Mouse (Mus musculus) 3T3-L1 (cell line): ENCODE data around the gene Mical3.
"Not testable (repeated sequence)": the region's sequence is repeated elsewhere in the genome, so short reads cannot be mapped to it uniquely, and the experiment has no call there.

Experiments
- DNase-seq: peaks from one replicate; pipeline ENCODE4 v3.0.0-alpha.2; 2015; ENCODE audit warnings: low read depth, low spot score

The Mical3 gene

DNA sequence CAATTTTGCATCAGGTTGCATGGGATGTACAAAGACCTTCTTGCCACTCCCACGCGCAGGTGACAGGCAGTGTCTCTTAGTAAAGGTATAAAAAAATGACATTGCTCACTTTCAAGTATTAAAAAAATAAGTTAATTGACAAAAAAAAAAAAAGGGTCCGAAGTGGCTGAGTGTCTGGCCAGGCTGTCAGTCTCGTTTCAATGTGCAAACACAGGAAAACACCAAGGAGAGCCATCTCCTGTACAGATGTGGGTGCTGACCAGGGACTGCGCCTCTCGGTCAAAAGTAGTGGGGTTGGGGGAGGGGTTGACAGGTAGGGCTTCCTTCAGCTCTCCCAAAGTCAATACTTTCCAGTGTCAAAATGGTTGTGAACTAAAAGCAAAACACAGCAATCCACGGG is 197.1 kb downstream of the Mical3 start:
- DNase-seq = no peak

DNA sequence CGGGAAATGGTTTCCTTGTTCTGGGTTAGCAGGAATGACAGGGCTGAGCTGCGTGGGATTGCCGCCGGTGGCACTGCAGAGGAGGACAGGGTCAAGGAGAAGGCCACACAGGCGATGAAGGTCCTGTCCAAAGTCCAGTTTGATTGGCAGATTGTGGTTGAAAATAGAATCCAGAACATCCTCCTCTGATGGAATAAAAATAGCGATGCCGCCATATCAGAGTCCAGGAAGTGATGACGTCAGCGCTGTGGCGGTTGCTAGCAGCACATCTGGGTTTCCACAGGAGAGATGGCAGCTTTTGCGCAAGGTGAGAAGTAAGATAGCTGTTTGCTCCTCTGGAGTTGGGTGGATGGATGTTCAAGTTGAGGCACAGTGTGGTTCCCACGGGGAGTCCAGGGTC is 198.2 kb downstream of the Mical3 start:
- DNase-seq = no peak

DNA sequence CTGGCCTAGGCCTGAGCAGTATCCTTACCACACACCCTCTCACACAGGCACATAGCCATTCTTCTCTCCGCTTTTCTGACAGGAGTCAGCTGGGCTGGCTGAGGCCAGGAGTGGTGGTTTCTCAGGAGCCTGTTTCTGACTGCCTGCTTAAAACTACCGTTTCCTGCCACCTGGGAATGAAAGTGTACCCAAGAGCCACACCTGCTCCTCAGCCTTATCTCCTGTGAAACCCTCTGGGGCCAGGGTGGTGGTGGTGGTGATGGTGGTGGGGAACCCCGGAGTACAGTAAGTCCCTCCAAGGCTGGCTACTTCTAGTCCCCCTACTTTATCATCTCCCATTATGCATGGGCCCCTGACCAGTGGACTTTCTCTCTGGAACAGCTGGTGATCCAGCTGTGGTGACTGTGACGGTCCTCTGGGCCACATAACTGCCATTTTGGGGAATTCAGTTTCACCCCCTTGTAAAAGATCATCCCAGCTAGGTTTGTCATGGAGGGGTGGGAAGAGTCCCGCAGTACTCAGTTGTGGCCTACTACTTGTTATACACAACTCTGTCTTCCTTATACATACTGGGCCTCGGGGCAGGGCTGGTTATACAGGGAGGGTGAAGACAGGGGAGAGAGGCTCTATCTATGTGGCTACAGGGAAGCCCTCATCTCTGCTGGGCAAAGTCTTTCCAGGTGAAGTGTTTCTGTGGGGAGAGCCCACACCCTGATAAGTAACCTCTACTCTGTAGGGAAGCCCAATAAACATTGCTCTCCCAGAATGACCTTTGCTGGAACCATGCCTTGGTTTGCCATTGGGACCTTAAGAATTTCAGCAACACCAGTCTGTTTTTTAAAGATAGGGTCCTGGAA is 200.1 kb downstream of the Mical3 start:
- DNase-seq = no peak

DNA sequence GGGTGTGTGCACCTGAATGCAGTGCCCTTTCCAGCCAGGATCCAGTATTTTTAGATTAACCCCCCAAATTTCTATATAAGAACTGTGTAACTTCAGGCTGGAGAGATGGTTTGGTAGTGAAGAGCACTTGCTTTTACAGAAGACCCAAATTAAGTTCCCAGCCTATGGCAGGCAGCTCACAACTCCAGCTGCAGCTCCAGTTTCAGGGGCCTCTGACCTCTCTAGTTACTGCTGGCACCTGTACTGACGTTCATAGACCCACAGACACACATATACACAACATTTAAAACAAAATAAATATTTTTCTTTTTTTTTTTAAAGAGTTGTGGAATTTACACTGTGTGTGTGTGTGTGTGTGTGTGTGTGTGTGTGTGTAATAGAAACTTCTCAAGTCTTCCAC is 201.4 kb downstream of the Mical3 start:
- no peak for DNase-seq

DNA sequence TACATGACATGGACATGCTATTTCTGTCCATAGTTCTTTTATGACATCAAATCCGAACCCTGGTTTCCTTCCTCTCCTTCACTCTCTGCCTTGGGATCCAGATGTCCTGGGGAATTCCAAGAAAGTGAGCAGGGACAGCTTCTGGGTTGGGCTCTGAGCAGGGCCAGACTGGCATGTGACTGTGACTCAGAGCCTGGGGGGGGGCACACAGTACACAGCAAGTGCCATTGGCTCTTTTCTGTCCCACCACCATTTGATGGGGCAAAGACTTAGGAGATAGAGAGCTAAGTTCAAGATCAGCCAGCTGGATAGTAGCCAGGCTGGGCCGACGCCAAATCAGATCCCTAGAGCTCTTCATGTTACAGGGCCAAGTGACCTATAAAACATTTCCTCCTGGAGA is 203.0 kb downstream of the Mical3 start:
- peak; percentile 95 for DNase-seq

DNA sequence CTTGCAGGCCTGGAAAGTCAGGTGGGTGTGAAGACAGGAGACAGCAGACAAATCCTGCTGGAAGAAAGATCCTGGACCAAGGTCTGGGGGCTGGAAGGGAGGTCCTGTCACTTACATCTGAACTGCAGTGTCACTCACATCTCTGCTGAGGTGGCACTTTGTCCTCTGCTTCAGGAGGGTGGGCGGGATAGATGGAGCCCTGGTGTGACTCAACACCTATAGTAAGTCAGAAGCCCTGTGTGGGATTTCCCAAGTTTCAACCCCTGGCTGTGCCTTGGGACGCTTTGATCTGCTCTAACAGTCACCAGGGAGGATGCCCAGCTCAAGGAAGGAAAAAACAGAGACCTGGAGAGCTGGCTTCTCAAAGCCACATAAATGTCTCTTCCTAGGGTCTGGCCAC is 203.9 kb downstream of the Mical3 start:
- peak; percentile 76 for DNase-seq

DNA sequence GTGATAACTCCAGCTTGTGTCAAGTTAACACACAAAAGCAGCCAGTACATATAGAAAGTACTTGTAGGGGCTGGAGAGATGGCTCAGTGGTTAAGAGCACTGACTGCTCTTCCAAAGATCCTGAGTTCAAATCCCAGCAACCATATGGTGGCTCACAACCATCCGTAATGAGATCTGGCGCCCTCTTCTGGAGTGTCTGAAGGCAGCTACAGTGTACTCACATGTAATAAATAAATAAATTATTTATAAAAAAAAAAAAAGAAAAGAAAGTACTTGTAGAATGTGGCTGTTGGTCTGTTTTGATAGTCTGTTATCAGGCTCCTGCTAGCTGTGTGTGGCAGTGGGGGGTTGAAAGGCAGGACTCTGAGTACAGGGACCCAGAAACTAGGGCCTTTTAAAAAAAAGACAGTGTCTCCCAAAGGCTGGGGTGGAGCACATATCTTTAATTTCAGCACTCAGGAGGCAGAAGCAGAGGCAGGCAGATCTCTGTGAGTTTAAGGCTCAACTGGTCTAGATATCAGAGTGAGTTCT is 205.9 kb downstream of the Mical3 start:
- DNase-seq = not testable (repeated sequence)

DNA sequence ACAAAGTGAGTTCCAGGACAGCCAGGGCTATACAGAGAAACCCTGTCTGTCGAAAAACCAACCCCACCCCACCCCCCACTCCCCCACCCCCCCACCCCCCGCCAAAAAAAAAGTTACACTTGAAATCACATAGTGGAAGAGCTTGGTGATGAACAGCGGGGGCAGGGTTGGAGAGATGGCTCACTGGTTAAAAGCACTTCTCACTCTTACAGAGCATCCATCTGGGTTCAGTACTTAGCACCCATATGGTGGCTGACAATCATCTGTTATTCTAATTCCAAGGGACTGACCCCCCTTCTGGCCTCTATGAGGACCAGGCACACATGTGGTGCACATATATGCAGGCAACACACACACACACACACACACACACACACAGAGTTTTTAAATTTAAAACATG is 212.8 kb downstream of the Mical3 start:
- DNase-seq = no peak

DNA sequence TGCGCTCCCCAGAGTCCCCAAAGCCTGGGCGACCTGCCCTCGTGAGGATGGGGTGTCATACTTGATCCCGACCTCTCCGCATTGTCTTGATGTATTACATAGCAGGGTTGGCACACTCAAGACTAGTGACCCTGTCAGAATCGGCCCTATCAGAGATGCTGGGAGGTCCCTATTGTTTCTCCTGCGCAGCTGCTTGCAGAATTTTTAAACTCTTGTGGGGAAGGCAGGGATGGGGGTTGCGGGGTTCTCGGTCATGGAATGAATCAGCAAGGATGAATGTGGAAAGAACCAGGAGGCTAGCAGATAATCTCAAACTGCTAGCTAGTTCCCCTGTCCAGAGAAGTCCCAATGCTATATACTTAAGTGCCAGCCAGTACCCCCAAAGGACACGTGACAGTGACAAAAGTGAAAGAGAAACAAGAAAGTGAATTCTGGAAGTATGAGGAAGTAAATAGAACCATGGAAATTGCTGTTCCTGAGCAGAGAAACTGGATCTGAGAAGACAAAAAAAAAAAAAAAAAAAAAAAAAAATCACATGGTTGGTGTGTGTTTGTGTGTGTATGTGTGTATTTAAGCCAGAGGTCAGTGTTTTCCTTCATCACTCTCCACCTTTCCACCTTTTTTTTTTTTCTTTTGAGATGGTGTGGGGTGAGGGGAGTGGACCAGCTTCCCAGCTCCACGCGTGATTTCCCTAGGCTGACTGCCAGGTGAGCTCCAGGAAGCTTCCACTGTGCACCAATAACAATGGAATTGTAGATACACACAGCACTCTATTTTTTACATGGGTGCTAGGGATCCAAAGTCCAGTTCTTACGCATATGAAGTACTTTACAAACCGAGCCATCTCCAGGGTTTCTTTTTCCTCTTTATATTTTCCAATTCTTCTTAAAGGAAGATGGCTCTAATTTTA is 213.6 kb downstream of the Mical3 start:
- DNase-seq = peak; percentile 65

DNA sequence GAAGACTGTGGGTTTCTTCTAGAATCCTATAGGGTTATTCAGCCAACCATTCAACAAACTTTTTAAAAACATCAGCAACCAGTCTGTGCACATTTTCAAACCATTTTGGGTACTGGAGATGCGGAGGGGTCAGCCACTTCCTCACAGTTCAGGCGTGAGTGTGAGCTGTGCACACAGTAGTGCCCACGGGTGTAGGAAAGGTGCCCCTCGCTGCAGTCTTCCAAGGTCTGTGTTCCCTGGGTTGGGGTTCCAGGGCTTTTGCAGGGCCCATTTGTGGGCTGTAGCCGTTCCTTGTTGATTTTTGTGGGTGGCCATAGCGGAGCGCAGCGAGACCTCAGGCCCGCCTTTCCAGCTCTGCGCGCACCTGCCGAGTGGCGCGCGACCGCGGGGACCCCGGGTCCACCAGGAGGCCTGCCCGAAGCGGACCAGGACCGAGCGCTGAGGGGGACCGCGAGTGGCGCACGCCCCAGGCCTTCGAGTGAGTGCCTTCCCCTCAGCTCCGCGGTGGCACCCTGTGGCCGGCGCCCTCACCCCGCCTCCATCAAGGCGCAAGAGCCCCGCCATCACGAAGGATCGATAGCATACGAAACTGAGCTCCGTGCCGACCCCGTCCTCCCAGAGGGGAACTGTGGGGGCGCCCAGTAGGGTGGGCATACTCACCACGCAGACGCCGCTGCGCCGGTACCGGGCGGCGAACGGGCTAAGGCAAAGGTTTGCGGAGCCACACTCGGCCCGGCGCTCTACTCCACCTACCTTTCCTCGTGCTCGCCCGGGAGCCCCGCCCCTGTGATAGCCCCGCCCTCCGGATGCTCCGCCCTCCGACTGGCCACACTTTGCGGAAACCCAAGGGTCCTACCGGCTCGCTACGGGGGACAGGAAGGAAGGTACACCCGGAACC is 214.5 kb downstream of the Mical3 start, which contains the start of gene Bid:
TSS of gene Bid (minus strand) at position 780 of the 898 bp plus-strand sequence.
- DNase-seq = peak; percentile 90

DNA sequence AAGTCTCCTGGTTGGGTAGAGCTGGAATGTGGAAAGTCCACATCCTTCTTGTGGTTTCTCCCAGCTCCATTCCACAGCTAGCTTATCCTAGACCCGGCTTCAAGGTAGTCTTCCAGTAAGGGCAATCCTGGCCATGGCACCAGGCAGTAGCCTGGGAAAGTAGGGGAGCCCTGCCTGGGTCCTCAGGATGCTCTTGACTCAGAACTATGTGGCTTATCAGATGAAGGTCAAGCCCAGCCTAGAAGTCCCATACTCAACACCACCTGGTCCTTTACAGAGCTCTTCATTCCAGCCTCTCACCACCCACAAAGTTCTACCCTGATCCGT is 215.2 kb downstream of the Mical3 start:
- DNase-seq = no peak

DNA sequence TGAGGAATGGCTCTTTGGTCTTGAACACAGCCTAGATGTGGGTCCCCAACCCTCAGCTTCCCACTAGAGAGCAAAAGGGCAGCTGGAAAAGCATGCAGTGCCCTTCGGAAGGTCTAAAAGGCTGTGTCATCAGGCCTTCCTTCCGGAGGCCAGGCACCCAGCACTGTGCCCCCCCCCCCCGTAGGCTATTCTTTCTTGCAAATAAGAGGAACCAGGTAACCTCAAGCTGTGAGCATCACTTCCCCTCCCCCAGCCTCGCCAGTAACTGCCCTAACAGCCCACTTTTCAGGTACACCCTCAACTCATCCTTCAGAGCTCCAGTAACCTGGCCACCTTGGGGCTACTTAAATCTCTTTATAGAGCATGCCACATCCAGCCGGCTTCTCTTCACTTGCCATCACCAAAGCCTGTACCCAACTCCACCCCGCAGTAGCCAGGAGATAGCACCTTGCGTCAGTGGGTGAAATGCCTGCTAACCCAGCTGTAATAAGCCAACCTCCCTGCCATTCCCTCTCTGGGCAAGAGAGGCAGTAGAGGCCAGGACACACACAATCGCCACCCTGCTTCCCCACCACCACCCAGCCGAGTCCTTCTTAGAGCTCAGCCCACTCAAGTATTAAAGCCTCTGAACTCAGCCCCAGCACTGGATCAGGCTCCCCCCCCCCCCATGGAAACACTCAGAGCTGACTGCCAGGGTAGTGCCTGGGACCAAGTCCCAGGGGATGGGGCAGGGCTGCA is 215.7 kb downstream of the Mical3 start:
- DNase-seq = peak; percentile 91

DNA sequence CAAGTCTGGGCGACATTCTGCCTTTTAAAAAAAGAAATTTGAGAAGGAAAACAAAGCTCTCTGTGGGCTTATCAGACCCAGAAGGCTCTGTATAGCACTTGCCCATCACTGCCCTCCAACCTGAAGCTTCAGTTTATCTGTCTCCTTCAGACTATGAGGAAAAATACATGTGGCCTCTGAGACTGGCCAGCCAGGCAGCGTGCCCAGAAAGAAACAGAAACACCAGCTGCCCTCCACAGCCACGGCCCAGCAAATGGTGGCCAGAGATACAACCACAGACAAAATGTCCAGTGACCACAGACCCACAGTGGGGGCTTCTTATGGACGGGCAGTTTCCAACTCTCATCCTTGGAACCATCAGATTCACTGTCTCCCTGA is 216.3 kb downstream of the Mical3 start:
- DNase-seq = peak; percentile 66

DNA sequence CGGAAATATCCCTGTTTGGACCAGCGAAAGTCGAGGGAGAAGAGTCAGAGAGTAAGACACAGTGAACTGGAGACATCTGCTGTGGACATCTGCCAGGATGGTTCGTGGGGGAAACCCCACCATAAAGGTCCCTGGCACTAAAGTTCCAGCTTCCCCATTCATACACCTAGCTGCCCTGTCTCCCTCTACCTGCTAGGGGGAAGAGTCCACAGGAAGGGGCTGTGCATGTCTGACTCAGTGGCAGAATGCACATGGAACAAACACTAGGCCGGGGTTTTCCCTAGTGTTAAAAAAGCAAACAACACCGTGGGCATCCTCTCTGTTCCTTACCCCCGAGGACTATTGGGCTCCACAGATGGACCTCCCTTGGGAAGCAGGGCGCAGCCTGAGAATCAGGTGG is 217.0 kb downstream of the Mical3 start:
- DNase-seq = peak; percentile 32

DNA sequence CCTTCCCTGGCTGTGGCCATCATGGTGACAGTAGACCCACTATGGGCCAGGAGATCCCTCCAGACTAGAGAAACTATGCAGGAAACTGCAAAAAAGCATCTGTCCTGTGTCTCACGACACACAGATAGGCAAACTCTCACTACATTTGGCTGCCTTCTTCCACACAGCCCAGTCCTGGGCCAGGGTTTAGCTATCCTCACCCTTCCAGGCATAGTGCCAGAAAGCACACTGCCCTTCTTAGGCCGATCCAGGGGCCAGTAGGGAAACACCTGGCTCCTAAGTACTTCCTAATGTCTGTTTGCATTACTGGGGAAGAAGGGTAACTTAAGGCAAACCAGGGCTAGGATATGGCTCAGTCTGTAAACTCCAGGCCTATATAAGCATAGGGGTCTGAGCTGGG is 217.9 kb downstream of the Mical3 start:
- peak; percentile 44 for DNase-seq

DNA sequence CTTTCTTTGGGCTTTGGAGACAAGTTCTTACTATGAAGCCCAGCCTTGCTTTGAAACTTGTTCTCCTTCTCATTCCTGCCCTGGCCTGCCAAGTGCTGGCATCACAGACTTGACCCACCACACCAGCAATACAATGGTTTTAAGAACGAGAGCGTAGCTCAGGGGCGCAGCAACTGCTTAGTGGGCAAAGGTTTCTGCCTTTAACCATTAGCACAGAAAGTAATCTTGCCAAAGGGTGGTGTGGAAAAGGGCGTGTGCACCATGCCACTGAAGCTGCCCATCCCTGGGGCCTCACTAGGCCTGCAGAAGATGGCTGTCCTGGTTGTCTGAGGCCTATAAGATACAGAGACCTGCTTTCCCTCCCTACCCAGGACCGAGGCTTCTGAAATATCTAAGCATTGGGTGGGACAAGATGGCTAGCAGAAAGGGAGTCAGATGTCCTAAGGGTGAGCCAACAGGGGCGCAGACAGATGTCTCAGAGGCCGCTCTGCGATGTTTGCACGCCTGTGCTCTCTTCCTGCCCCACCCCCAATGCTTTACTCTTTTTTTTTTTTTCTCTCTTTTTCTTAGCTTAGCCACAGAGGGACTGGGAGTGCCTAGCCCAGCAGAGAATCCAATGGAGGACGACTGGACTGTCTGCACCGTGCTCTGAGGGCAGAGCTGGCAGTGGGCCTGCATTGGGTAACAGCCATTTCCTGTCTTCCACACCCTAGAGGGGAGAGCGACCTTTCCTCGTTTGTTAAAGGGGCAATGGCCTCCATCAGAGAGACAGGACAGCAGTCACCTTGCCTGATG is 219.4 kb downstream of the Mical3 start:
- peak; percentile 35 for DNase-seq

DNA sequence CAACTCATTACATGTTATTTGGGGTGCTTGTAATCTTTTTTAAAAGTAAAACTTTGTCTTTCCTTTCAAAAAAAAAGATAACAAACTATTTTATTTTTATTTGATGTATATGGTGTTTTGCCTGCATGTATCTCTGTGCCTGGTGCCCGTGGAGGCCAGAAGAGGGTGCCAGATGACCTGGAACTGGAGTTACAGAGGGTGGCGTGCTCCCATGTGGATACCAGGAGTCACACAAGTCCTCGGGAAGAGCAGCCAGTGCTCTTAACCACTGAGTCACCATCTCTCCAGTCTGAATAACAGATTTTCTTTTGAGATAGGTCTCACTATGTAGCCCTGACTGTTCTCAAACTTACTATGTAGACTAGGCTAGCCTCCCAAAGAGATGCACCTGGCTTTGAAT is 221.3 kb downstream of the Mical3 start:
- DNase-seq = no peak

DNA sequence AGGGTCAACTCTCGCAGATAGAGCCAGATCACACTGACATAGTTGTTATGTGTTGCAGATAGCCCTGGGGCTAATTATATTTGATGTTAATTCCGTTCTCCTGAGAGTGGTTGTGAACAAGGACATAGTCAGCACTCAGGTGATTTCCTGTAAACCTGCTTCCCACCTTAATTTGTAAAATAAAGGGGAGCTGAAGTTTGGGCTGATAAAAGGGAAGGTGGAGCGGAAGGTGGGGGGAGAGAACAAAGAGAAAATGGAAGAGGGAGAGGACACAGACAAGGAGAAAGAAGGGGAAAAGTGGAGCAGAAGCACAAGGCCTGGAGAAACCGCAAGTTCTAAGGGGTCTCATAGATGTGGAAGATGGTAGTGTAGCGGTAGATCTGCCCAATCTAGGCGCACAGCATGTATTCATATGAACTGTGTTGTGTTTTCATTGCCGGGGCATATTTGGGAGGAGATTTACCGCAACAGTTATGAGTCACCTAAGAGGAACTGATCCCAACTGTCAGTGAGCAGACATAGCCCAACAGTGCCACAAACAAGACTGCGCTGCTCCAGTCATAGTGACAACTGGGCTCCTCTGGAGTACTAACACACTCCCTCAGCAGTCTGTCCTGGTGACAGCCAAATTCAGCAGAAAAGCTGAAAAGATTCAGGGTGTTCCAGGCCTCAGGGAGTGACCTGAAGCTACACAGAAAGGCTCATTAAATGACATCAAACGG is 222.8 kb downstream of the Mical3 start:
- DNase-seq = not testable (repeated sequence)

DNA sequence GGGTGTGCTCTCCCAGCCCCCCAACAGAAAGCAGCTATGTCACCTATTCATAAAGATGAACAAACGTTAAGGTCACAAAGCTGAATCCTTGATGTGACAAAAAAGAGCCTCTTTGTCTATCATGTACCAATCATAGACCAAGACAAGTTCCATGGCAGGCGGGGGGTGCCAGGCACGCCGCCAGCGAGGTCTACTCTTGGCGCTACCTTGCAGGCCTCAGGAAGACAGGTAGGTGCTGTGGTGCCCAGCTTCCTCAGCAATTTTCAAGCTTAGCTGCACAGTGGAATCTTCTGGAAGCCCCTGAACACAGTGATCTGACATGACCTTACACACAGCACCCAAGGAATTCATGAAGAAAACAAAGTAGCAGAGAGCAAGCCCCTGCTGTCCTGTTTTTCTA is 224.3 kb downstream of the Mical3 start:
- DNase-seq = no peak
